Mouse (Mus musculus) liver, embryonic 14.5 days (tissue): Measurements from ENCODE around the gene Tlr5. TPM values are rescaled to one million over a fixed set of nuclear protein-coding genes. Genes with fewer than 3 reads are reported as not detected.

Experiments used
- ATAC-seq: fragments of 200-750 bp; cut with Nextera tagmentation; 2 replicates; pipeline ENCODE4 v1.8.0; 2017; ENCODE audit warnings: moderate number of reproducible peaks, mild to moderate bottlenecking, moderate library complexity; ENCODE audit not compliant: insufficient read depth
- DNase-seq, 3 experiments: peaks; one replicate each; pipeline ENCODE4 v3.0.0-alpha.2; 2012 to 2013; ENCODE audit warnings: low read depth in 3 of 3, low spot score in 3 of 3
- H3K27ac ChIP-seq: fragments of 300-500 bp; sonication (generic); 2 replicates; pipeline ENCODE4 v1.5.1; 2014; ENCODE audit warnings: moderate library complexity, mild to moderate bottlenecking, control low read depth, inconsistent platforms
- H3K27me3 ChIP-seq: fragments of 300-500 bp; sonication (generic); 2 replicates; pipeline ENCODE4 v1.6.1; 2014; ENCODE audit warnings: mild to moderate bottlenecking, low read length, moderate library complexity; ENCODE audit not compliant: control insufficient read depth, insufficient read depth
- H3K36me3 ChIP-seq: fragments of 300-500 bp; sonication (generic); replicated peaks from 2 replicates; pipeline ENCODE4 v1.6.1; 2014; ENCODE audit warnings: low read depth; ENCODE audit not compliant: control insufficient read depth, insufficient read depth
- H3K4me1 ChIP-seq, 2 experiments: fragments of 200-500 bp in 1 of 2; fragments of 300-500 bp in 1 of 2; sonication (generic) in 1 of 2; replicated peaks; 2 replicates each; pipeline ENCODE4 v1.6.1; 2012 to 2014; ENCODE audit warnings: antibody characterized with exemption in 1 of 2, inconsistent platforms in 1 of 2, low read length in 1 of 2; ENCODE audit not compliant: control insufficient read depth in 2 of 2, insufficient read depth in 2 of 2
- H3K4me2 ChIP-seq: fragments of 300-500 bp; sonication (generic); 2 replicates; pipeline ENCODE4 v1.6.1; 2014; ENCODE audit warnings: low read depth, mild to moderate bottlenecking, control low read depth, moderate library complexity
- H3K4me3 ChIP-seq, 2 experiments: fragments of 200-500 bp in 1 of 2; fragments of 300-500 bp in 1 of 2; sonication (generic) in 1 of 2; 2 replicates each; pipeline ENCODE4 v1.5.1; 2012 to 2014; ENCODE audit warnings: low read depth in 2 of 2, low read length in 2 of 2, mild to moderate bottlenecking in 2 of 2, control low read depth in 1 of 2, inconsistent platforms in 1 of 2, moderate library complexity in 1 of 2; ENCODE audit not compliant: insufficient read depth in 1 of 2
- H3K9ac ChIP-seq: fragments of 300-500 bp; sonication (generic); replicated peaks from 2 replicates; pipeline ENCODE4 v1.6.1; 2014; ENCODE audit warnings: mild to moderate bottlenecking, control low read depth, moderate library complexity
- H3K9me3 ChIP-seq: fragments of 300-500 bp; sonication (generic); 2 replicates; pipeline ENCODE4 v1.6.1; 2016; ENCODE audit warnings: low read length, mixed read lengths; ENCODE audit not compliant: control insufficient read depth
- CTCF ChIP-seq: IDR thresholded peaks from 2 replicates; pipeline ENCODE4 v1.5.1; 2016; ENCODE audit warnings: antibody characterized with exemption, low read depth, control low read depth
- EP300 ChIP-seq: IDR thresholded peaks from 2 replicates; pipeline ENCODE4 v1.6.1; 2016; ENCODE audit warnings: antibody characterized with exemption, low read depth
- WGBS: fragments of 180-500 bp; shearing (Covaris S2); extraction: QIAGEN DNeasy Blood & Tissue Kit; methylation state at CpG from one replicate; pipeline ENCODE4 v1.1.7; 2014; ENCODE audit not compliant: insufficient replicate concordance; 5-methylcytosine and 5-hydroxymethylcytosine counted together
- polyA plus RNA-seq, 2 experiments: library from polyadenylated mRNA; depleted of rRNA in 1 of 2; stranded (reverse) in 1 of 2; unstranded in 1 of 2; fragments of >200 nt; fragmentation: Nextera tagmentation in 1 of 2; extraction: Ambion mirVana in 1 of 2; gene quantifications; 2 replicates each; pipeline versions ENCODE4 v1.2.1 to v1.2.3; 2012 to 2014

Tlr5 gene
- polyA plus RNA-seq, 2 experiments, result 0.90 to 0.98 TPM

DNA sequence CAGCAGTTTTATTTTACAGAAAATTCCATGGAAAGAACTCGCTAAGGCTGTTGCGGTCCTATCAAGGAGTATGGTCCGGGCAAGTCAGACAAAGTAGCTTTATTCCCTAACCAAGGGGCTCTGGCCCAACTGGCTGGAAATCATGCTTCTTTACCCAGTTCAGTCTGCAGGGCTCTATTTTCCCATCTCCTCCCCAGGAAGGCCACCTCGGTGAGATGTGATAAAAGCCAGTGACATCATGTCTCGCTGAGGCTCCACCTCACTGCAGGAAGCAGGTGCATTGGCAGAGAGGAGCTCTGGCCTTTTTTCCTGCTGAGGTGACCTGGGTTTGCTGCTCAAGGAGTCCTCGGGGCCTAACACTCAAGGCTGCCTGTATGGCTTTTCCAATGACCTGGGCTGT is 26.1 kb downstream of the Tlr5 start:
- no peaks in the 10 kb centered on the region; the same call in 1 of the 2 replicates for H3K27me3 ChIP-seq
- no peak overlapping the region for H3K4me3 ChIP-seq
- H3K4me1 ChIP-seq, result peaks cover 0 to 4% of the 10 kb centered on the region in 2 experiments; a peak in 2 of 4 replicates
- no peak overlapping the region for H3K9ac ChIP-seq
- no peak overlapping the region for H3K27ac ChIP-seq
- H3K9me3 ChIP-seq, result no peaks in the 10 kb centered on the region
- TF ChIP-seq CTCF (no peak), EP300 (no peak)
- H3K36me3 ChIP-seq, result no peaks in the 10 kb centered on the region
- H3K4me2 ChIP-seq, result no peak overlapping the region
- ATAC-seq (no peak), DNase-seq (no peak)
- WGBS, result 49% methylated on average over 6 of the region's 6 CpGs

DNA sequence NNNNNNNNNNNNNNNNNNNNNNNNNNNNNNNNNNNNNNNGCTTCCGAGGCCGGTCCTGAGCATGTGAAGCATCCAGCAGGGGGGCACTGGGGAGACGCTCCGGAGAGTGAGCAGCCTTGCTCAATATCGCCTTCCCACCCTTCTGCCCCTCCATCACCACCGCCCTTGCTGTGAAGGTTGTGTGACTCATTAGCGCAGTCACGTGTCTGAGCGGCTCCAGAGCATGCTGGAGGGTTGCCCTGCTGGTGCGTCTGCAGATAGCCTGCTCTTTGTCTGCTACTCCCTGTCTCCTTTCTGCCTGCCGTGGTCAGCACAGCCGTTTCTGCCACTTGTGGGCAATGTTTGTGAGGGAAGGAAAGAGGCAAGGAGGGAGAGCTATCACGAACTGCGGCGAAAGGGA is 28.4 kb downstream of the Tlr5 start:
- no peaks in the 10 kb centered on the region for H3K9me3 ChIP-seq
- H3K9ac ChIP-seq, result no peak overlapping the region
- H3K27me3 ChIP-seq, result no peaks in the 10 kb centered on the region; the same call in 1 of the 2 replicates
- ATAC-seq, result peak; percentile 82
- DNase-seq, result peak; percentile 52 to 68 (median 53)
- 1% methylated on average over 13 of the region's 15 CpGs for WGBS
- H3K4me3 ChIP-seq, result peak overlapping the region in 1 of 2 experiments; percentile 12; a peak in 1 of 4 replicates
- H3K27ac ChIP-seq, result no peak overlapping the region
- TF ChIP-seq CTCF, result peak; percentile 76
- TF ChIP-seq EP300, result no peak
- no peaks in the 10 kb centered on the region for H3K36me3 ChIP-seq
- peaks cover 0 to 4% of the 10 kb centered on the region in 2 experiments; a peak in 2 of 4 replicates for H3K4me1 ChIP-seq
- H3K4me2 ChIP-seq, result peak overlapping the region; percentile 38

DNA sequence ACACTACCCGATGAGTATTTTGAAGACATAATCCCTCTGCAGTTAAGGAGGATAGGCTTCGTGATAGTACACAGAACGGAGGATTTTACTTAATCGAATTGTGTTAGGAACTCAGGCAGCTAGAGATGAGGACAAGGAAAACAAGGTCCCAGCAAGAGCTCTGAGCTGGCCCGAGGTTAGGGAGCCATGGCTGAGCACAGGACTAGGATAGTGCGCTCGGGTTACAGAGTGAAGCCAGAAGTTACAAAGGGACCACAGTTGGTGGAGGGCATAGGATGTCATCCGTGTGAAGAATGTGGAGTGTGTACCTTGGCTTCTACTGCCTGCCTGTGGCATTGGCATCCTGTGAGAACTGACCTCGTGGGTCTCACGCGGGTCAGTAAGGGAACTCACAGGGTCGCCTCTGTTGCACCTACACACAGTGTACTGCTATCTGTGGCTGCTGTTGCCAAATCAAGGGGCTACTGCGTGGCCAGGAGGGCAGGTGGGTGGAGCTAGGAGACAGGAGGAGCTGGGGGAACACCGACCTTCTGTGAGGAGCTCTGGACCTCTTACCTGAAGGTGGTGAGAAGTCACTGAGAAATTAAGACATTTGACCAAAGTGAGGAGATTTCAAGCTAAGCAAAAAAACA is 29.0 kb downstream of the Tlr5 start:
- no peaks in the 10 kb centered on the region for H3K36me3 ChIP-seq
- H3K9me3 ChIP-seq, result no peaks in the 10 kb centered on the region
- no peak for TF ChIP-seq EP300
- no peak for TF ChIP-seq CTCF
- ATAC-seq (0 out of 2 replicates have a peak, but pooled peaks have one; percentile 7), DNase-seq (no peak)
- no peaks in the 10 kb centered on the region; the same call in 1 of the 2 replicates for H3K27me3 ChIP-seq
- no peak overlapping the region for H3K4me3 ChIP-seq
- H3K4me2 ChIP-seq, result peak overlapping the region; percentile 38
- H3K4me1 ChIP-seq, result peaks cover 0 to 4% of the 10 kb centered on the region in 2 experiments; a peak in 2 of 4 replicates
- H3K27ac ChIP-seq, result no peak overlapping the region
- H3K9ac ChIP-seq, result no peak overlapping the region
- whole genome bisulfite sequencing, result 40% methylated on average over 14 of the region's 14 CpGs

DNA sequence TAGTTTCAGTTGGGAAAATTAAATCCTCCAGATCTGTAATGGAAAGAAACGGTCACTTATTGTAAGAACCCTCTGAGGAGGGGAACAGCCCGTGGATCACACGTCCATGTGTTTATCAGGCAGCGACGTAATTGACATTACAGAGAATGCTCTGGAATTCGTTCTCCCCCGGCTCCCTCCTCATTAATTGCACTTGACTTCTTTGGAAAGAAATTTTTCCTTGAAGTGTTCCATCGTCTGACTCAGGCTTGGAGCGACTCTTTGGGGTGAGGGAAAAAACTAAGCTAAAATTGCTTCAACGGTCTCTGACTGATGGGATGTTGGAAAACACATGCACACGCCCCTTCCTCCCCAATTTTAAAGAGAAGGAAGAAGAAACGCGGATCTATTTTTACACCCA is 31.7 kb downstream of the Tlr5 start:
- no peak overlapping the region for H3K9ac ChIP-seq
- H3K36me3 ChIP-seq, result no peaks in the 10 kb centered on the region
- 56% methylated on average over 13 of the region's 13 CpGs for WGBS
- no peaks in the 10 kb centered on the region for H3K9me3 ChIP-seq
- no peak overlapping the region for H3K27ac ChIP-seq
- TF ChIP-seq CTCF (no peak), EP300 (no peak)
- no peaks in the 10 kb centered on the region; the same call in 1 of the 2 replicates for H3K27me3 ChIP-seq
- H3K4me1 ChIP-seq, result peaks cover 0 to 4% of the 10 kb centered on the region in 2 experiments; a peak in 2 of 4 replicates
- H3K4me3 ChIP-seq, result no peak overlapping the region
- no peak for ATAC-seq
- no peak for DNase-seq
- H3K4me2 ChIP-seq, result no peak overlapping the region

DNA sequence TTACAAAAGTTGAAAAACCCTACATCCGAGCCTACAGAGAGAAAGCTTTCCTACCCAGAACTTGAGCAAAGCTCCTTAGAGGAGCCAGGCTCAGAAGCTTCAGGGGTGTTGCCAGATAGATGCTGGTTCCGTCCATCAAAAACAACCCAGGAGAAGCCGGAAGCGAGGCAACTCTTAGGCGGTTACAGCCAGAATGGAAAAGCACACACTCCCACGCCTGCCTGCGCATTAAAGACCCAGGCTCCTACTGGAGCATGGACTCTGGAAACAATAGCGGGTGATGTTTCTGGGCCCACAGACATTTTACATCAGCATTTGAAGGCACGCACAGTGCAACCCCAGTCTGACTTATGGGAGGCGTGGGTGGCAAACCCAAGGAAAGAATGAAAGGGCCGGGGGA is 32.2 kb downstream of the Tlr5 start:
- no peaks in the 10 kb centered on the region for H3K36me3 ChIP-seq
- H3K4me1 ChIP-seq, result peaks cover 0 to 4% of the 10 kb centered on the region in 2 experiments; a peak in 2 of 4 replicates
- no peak overlapping the region for H3K4me3 ChIP-seq
- TF ChIP-seq CTCF, result no peak
- no peak overlapping the region for H3K9ac ChIP-seq
- no peak overlapping the region for H3K27ac ChIP-seq
- H3K4me2 ChIP-seq, result no peak overlapping the region
- DNase-seq, result no peak
- no peaks in the 10 kb centered on the region for H3K9me3 ChIP-seq
- 66% methylated on average over 11 of the region's 11 CpGs for whole genome bisulfite sequencing
- ATAC-seq, result no peak
- H3K27me3 ChIP-seq, result no peaks in the 10 kb centered on the region; the same call in 1 of the 2 replicates
